Mouse (Mus musculus) neural tube, embryonic 13.5 days (tissue): ENCODE measurements at regions not wholly inside any gene's neighbourhood (a gene's known extent, or its start where the extent isn't known, plus 50 kb on each side); places are given as distances from the start of the nearest gene placed in this dataset.

ENCODE experiments used
- ATAC-seq: fragments of 200-750 bp; cut with Nextera tagmentation; 2 replicates; pipeline ENCODE4 v1.8.0; 2017; ENCODE audit warnings: low read depth, mild to moderate bottlenecking, moderate TSS enrichment, moderate library complexity
- H3K27ac ChIP-seq: fragments of 300-500 bp; sonication (generic); replicated peaks from 2 replicates; pipeline ENCODE4 v1.5.1; 2015; ENCODE audit warnings: moderate library complexity, mild to moderate bottlenecking, inconsistent platforms
- H3K27me3 ChIP-seq: fragments of 300-500 bp; sonication (generic); 2 replicates; pipeline ENCODE4 v1.6.1; 2015; ENCODE audit warnings: mild to moderate bottlenecking, inconsistent platforms
- H3K36me3 ChIP-seq: fragments of 300-500 bp; sonication (generic); 2 replicates; pipeline ENCODE4 v1.6.1; 2015; ENCODE audit warnings: mild to moderate bottlenecking, inconsistent platforms
- H3K4me1 ChIP-seq: fragments of 300-500 bp; sonication (generic); replicated peaks from 2 replicates; pipeline ENCODE4 v1.6.1; 2015; ENCODE audit warnings: inconsistent platforms
- H3K4me2 ChIP-seq: fragments of 300-500 bp; sonication (generic); 2 replicates; pipeline ENCODE4 v1.6.1; 2015; ENCODE audit warnings: inconsistent platforms, mild to moderate bottlenecking, moderate library complexity
- H3K4me3 ChIP-seq: fragments of 300-500 bp; sonication (generic); 2 replicates; pipeline ENCODE4 v1.5.1; 2015; ENCODE audit warnings: mild to moderate bottlenecking, inconsistent platforms
- H3K9ac ChIP-seq: fragments of 300-500 bp; sonication (generic); 2 replicates; pipeline ENCODE4 v1.6.1; 2015; ENCODE audit warnings: moderate library complexity, mild to moderate bottlenecking, inconsistent platforms
- H3K9me3 ChIP-seq: fragments of 300-500 bp; sonication (generic); 2 replicates; pipeline ENCODE4 v1.6.1; 2016; ENCODE audit warnings: inconsistent platforms
- WGBS: fragments of 180-500 bp; shearing (Covaris S2); methylation state at CpG from one replicate; pipeline ENCODE4 v1.1.7; 2015; 5-methylcytosine and 5-hydroxymethylcytosine counted together

DNA sequence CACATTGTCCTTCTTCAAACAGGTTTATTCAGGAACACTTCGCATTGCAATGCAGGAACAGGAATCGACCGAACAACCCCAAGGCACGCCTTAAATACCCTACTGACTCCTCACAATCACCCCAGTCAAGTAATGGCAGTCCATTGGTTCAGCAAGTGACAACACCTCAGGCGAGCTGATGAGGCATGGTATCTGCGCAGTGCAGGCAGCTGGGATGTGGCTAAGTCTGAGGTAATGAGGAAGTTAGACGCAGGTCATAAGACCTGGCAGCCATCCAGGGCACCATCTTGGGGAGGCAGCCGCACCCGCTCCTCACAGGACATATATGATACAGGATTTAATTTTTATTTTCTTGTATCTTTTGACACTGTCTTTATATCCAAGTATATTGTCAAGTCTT is 1251.6 kb downstream of the Basp1 start:
- H3K27me3 ChIP-seq = no peaks in the 10 kb centered on the region
- no peak overlapping the region for H3K9ac ChIP-seq
- no peaks in the 10 kb centered on the region for H3K4me1 ChIP-seq
- H3K4me2 ChIP-seq = no peak overlapping the region
- no peaks in the 10 kb centered on the region for H3K9me3 ChIP-seq
- no peak overlapping the region for H3K27ac ChIP-seq
- ATAC-seq = no peak
- no peaks in the 10 kb centered on the region for H3K36me3 ChIP-seq
- 93% methylated on average over 9 of the region's 9 CpGs for WGBS
- H3K4me3 ChIP-seq = no peak overlapping the region

DNA sequence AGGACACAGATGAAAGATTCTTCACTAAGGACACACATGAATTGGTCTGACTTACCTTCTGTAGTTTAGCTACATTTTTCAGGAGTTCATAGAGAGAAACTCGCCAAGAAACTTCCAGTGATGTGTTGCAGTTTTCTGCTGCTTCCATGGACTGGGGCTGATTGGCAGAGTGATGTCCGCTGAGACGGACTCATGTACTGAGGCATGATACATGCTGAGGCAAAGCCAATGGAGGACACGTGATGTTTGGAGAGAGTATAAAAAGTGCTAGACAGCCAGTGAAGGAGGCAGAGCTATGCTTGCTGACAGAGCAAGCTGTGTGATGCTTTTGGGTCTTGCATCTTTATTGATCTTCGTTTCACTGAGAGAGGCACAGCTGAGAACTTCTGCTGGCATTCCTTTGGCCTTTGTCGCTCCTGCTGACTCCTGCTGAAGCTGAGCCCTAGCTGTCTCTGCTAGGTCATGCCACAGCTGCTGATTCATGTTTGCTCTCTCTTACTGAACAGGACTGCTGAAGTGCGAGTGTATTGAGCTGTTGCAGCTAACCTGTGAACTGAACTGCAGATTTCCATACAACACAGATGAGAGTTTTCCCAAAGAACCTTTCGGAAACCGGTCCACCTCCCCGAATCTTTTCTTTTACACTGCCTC is 1255.7 kb downstream of the Basp1 start:
- Histone ChIP-seq H3K27me3 (no peaks in the 10 kb centered on the region), H3K27ac (no peak overlapping the region), H3K9me3 (no peaks in the 10 kb centered on the region), H3K4me1 (no peaks in the 10 kb centered on the region), H3K36me3 (no peaks in the 10 kb centered on the region), H3K9ac (no peak overlapping the region), H3K4me2 (no peak overlapping the region), H3K4me3 (no peak overlapping the region)
- no peak for ATAC-seq
- WGBS = 83% methylated on average over 10 of the region's 10 CpGs

DNA sequence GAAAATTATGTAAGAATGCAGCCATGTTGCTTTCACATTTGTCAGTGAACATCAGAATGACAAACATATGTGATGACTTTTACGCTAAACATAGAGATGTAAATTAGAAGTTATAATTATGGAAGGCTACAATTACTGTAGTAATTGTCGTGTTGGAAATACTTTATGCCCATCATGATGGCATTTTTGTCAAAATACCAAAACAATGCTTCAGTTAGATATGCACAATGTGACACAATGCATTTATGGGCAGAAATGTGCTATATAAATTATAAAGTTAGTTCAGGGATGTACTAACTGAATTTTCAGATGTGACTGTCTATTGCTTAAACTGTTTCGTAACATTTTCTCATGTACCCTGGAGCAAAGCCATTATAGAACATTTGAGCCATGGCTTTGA is 1259.3 kb downstream of the Basp1 start:
- Histone ChIP-seq H3K4me3 (no peak overlapping the region), H3K27ac (no peak overlapping the region), H3K4me2 (no peak overlapping the region), H3K36me3 (no peaks in the 10 kb centered on the region), H3K4me1 (no peaks in the 10 kb centered on the region), H3K27me3 (no peaks in the 10 kb centered on the region), H3K9ac (no peak overlapping the region), H3K9me3 (no peaks in the 10 kb centered on the region)
- ATAC-seq = no peak
- WGBS = 90% methylated on average over 3 of the region's 3 CpGs

DNA sequence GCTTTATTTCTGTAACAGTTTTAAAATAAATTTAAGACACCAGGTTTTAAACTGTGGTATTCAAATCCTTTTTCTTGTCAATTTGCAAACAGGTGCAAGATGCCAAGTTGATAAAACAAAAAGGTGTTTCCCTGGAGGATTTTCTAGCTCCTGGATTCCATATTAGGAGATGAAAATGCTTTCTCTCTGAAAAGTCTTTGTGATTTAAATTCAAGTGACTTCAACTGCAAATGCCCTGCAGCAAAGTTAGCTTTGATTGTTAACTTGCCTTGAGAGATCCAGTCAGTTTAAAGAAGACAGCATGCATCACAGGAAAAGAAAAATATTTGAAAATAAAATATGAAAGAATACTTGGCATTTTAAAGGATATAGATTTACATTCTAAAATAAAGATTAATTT is 1289.3 kb downstream of the Basp1 start:
- no peaks in the 10 kb centered on the region for H3K36me3 ChIP-seq
- no peaks in the 10 kb centered on the region for H3K27me3 ChIP-seq
- no peak for ATAC-seq
- no peak overlapping the region for H3K9ac ChIP-seq
- H3K27ac ChIP-seq = no peak overlapping the region
- no peak overlapping the region for H3K4me3 ChIP-seq
- no peaks in the 10 kb centered on the region for H3K9me3 ChIP-seq
- H3K4me1 ChIP-seq = no peaks in the 10 kb centered on the region
- H3K4me2 ChIP-seq = no peak overlapping the region

DNA sequence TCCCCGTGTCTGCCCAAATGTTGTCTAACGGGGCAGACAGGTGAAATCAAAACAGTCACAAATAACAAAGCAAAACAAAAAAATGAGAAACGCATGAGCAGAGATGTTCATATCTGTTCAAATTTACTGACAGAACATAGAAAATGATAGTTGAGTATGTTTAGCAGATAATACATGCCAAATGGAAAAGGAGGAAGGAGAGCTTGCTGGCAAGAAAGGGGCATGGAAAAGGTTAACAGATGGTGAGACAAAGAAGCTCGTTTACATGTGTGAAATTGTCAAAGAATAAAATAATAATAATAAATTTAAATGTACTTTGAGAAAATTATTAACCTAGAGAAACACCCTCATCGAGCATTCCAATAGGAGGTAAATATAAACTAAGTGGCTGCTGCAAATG is 1327.3 kb downstream of the Basp1 start:
- Histone ChIP-seq H3K27me3 (no peaks in the 10 kb centered on the region), H3K4me3 (no peak overlapping the region), H3K9me3 (no peaks in the 10 kb centered on the region), H3K4me1 (no peaks in the 10 kb centered on the region), H3K27ac (no peak overlapping the region), H3K4me2 (no peak overlapping the region), H3K9ac (no peak overlapping the region), H3K36me3 (no peaks in the 10 kb centered on the region)
- 85% methylated on average over 5 of the region's 5 CpGs for WGBS
- no peak for ATAC-seq

DNA sequence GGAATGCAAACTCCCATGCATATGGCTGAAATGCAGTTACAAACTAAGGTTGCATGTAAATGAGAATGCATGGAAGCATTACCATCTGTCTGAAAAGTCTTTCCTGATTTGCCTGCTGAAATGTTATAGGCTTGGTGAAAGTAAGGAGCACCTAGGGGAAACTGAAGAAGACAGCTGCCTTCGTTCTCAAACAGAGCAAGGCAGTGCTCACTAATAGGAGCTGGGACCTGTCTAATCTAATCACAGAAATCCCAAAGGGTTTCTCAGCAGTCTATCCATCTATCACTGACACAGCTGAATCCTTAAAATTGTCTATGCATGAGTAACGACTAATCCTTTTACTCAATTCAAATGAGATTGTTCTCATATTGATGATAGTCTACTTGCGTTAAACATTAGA is 1360.4 kb downstream of the Basp1 start:
- Histone ChIP-seq H3K36me3 (no peaks in the 10 kb centered on the region), H3K9me3 (no peaks in the 10 kb centered on the region), H3K27me3 (no peaks in the 10 kb centered on the region), H3K4me3 (no peak overlapping the region), H3K9ac (no peak overlapping the region), H3K4me2 (no peak overlapping the region), H3K27ac (no peak overlapping the region), H3K4me1 (no peaks in the 10 kb centered on the region)
- 0 out of 2 replicates have a peak, but pooled peaks have one; percentile 72 for ATAC-seq
- WGBS = 47% methylated on average over 3 of the region's 3 CpGs

DNA sequence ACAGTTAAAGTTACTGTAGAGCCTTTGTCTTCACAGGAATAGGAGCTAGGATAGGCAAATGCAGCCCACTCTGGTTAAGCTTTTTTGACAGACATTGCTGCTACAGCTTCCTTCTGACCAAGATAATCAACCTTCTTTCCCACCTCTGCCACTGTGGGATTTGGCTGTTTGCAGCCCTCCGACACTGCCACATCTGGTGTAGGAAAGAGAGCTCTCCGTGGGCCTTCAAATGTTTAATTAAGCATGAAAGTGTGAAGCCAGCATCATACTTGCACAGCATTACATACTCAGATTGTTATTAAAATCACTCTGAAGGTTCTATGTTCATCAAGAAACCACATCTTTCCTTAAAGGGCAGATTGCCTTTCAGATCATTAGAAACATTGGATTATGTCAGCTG is 1372.7 kb downstream of the Basp1 start:
- H3K9ac ChIP-seq = no peak overlapping the region
- H3K36me3 ChIP-seq = no peaks in the 10 kb centered on the region
- no peak overlapping the region for H3K27ac ChIP-seq
- no peak overlapping the region for H3K4me2 ChIP-seq
- H3K27me3 ChIP-seq = no peaks in the 10 kb centered on the region
- H3K4me1 ChIP-seq = no peaks in the 10 kb centered on the region
- H3K9me3 ChIP-seq = no peaks in the 10 kb centered on the region
- ATAC-seq = 0 out of 2 replicates have a peak, but pooled peaks have one; percentile 11
- no peak overlapping the region for H3K4me3 ChIP-seq
- WGBS = 42% methylated on average over 2 of the region's 2 CpGs

DNA sequence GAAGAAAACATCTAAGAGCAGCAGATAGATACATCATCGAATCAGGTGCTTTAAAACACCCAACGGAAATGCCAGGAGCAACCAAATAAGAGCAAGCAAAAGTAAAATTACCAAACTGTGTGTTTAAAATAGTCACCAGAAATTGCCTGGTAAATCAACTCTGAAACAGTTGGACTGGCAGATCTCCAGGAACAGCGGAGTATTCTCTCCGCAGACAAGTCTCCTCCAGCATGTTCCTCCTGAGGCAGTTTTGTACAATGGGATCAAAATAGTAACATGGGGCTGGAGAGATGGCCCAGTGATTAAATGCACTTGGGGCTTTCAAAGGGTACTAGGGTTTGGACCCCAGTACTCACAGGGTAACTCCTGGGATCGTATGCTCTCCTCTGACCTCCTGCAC is 1374.4 kb downstream of the Basp1 start:
- Histone ChIP-seq H3K4me3 (no peak overlapping the region), H3K9ac (no peak overlapping the region), H3K27me3 (no peaks in the 10 kb centered on the region), H3K36me3 (no peaks in the 10 kb centered on the region), H3K4me1 (no peaks in the 10 kb centered on the region), H3K4me2 (no peak overlapping the region), H3K27ac (no peak overlapping the region), H3K9me3 (no peaks in the 10 kb centered on the region)
- no peak for ATAC-seq
- 79% methylated on average over 5 of the region's 5 CpGs for WGBS

DNA sequence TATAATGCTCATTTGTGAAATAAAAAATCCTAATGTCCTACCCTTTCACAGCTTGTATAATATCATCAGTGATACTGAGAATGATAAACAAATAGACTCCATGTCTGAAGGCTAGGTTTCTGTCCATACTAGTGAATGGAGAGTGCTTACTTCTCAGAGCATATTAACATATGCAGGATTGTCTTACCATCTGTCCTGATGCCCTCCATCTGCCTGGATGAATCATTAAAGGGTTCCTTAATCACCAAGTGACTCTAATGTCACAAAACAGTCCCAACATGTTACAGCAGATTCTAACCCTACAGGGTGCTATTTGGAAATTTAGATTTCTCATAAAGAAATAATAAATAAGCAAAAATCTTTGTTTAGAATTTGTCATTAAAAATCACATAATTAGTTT is 1391.4 kb downstream of the Basp1 start:
- Histone ChIP-seq H3K36me3 (no peaks in the 10 kb centered on the region), H3K9me3 (no peaks in the 10 kb centered on the region), H3K4me1 (no peaks in the 10 kb centered on the region), H3K27me3 (no peaks in the 10 kb centered on the region), H3K27ac (no peak overlapping the region), H3K4me3 (no peak overlapping the region), H3K4me2 (no peak overlapping the region), H3K9ac (no peak overlapping the region)
- ATAC-seq = no peak

DNA sequence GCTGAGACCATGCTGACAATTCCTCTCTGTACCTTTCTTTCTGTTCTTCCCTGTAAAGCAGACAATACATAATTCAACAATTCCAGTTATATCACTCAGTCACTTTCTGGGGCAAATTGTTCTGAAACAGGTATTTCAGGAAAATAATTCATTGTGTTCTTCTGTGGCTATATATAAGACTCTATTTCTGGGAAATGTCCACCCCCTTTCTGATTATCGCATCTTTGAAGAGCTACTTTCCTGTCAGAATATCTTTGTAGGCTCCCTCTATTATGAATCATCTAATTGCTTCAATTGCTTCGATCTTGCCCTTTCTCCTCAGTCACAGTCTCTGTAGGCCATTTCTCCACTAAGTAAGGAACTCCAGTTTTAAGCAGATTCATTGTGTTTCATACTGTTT is 1408.9 kb downstream of the Basp1 start:
- Histone ChIP-seq H3K4me1 (no peaks in the 10 kb centered on the region), H3K27me3 (no peaks in the 10 kb centered on the region), H3K27ac (no peak overlapping the region), H3K4me3 (no peak overlapping the region), H3K4me2 (no peak overlapping the region), H3K36me3 (no peaks in the 10 kb centered on the region), H3K9me3 (no peaks in the 10 kb centered on the region), H3K9ac (no peak overlapping the region)
- WGBS = 90% methylated on average over 2 of the region's 2 CpGs
- no peak for ATAC-seq

DNA sequence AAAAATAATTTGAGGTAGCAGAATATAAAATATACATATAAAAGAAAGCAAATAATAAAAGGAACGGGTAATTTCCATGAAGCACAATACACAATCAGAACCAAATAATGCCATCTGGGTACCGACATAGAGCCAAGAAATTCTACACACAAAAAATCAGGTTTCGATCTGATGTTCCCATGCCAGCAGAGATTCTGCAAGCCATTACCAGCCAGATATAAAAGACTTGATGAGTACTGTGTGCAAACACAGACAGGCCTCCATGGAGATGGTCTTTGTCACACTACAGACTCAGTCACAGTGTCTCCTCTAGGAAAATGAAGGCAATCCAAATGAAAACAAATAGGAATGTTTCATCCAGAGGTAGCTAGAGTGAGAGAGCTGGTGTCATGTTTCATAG is 1430.7 kb downstream of the Cdh18 start:
- H3K4me3 ChIP-seq = no peak overlapping the region
- H3K4me1 ChIP-seq = no peaks in the 10 kb centered on the region
- H3K36me3 ChIP-seq = no peaks in the 10 kb centered on the region
- H3K4me2 ChIP-seq = no peak overlapping the region
- H3K9me3 ChIP-seq = no peaks in the 10 kb centered on the region
- ATAC-seq = no peak
- WGBS = 87% methylated on average over 3 of the region's 3 CpGs
- H3K27ac ChIP-seq = no peak overlapping the region
- H3K9ac ChIP-seq = no peak overlapping the region
- no peaks in the 10 kb centered on the region for H3K27me3 ChIP-seq
